Mouse (Mus musculus): ENCODE measurements around the gene Klre1. TPM values are rescaled to one million over a fixed set of nuclear protein-coding genes. Genes with fewer than 3 reads are reported as not detected.
"Not testable (repeated sequence)": the region's sequence is repeated elsewhere in the genome, so short reads cannot be mapped to it uniquely, and the experiment has no call there.

Klre1 gene
- polyA plus RNA-seq, 1 experiment from 2014 or later: not detected

DNA sequence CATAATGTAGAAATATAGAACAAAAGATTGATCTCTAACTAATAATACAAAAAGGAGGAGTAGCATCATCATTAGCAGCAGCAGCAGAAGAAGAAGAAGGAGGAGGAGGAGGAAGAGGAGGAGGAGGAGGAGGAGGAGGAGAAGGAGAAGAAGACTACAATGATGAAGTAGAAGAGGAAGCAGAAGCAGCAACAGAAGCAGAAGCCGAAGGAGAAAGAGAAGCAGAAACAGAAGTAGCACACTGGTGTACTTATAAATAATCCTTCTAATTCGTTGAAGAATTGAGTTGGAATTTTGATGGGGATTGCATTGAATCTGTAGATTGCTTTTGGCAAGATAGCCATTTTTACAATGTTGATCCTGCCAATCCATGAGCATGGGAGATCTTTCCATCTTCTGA, 53.3 kb downstream of the Klre1 start:
- H3K36me3 ChIP-seq (ENCODE audit: control insufficient read depth, insufficient read depth, low read length); ATAC-seq (ENCODE audit: low read depth); H3K27ac ChIP-seq (replicated peaks; ENCODE audit: low read depth, low read length); H3K9me3 ChIP-seq (ENCODE audit: control insufficient read depth, low read length); H3K9ac ChIP-seq (ENCODE audit: low read depth, low read length); H3K27me3 ChIP-seq (replicated peaks; ENCODE audit: control insufficient read depth, insufficient read depth, low read length); DNase-seq (ENCODE audit: low spot score); H3K4me2 ChIP-seq (ENCODE audit: low read depth, low read length); H3K4me3 ChIP-seq (ENCODE audit: low read depth, low read length); H3K4me1 ChIP-seq (ENCODE audit: control insufficient read depth, insufficient read depth, low read length): not testable (repeated sequence)
- WGBS: 77% methylated on average over 2 of the region's 2 CpGs

Other genes with a start within 250 kb of the Klre1 start
- gene 4922502D21Rik, start 246.1 kb upstream of the Klre1 start, polyA plus RNA-seq (2014; fragmentation: Nextera tagmentation; extraction: Ambion mirVana): 0.17 TPM in 1 of 2 replicates, not detected in the other
- 1.9 and 3.0 TPM in 2 replicates for gene Clec12a, start 235.2 kb upstream of the Klre1 start, polyA plus RNA-seq (2014; fragmentation: Nextera tagmentation; extraction: Ambion mirVana)
- 0.21 TPM in 1 of 2 replicates, not detected in the other for gene Clec12b, start 192.0 kb upstream of the Klre1 start, polyA plus RNA-seq (2014; fragmentation: Nextera tagmentation; extraction: Ambion mirVana)
- 1.6 and 2.2 TPM in 2 replicates for gene Clec1b, start 180.6 kb upstream of the Klre1 start, polyA plus RNA-seq (2014; fragmentation: Nextera tagmentation; extraction: Ambion mirVana)
- 0.17 and 0.24 TPM in 2 replicates for gene Clec9a, start 169.0 kb upstream of the Klre1 start, polyA plus RNA-seq (2014; fragmentation: Nextera tagmentation; extraction: Ambion mirVana)
- 2.7 and 4.3 TPM in 2 replicates for gene Clec1a, start 125.9 kb upstream of the Klre1 start, polyA plus RNA-seq (2014; fragmentation: Nextera tagmentation; extraction: Ambion mirVana)
- gene Olr1, start 70.7 kb upstream of the Klre1 start, polyA plus RNA-seq (2014; fragmentation: Nextera tagmentation; extraction: Ambion mirVana): 0.06 TPM in 1 of 2 replicates, not detected in the other
- gene Tmem52b, start 65.3 kb upstream of the Klre1 start, polyA plus RNA-seq (2014; fragmentation: Nextera tagmentation; extraction: Ambion mirVana): not detected in 2 replicates
- 19.8 and 21.4 TPM in 2 replicates for gene Gabarapl1, start 44.7 kb upstream of the Klre1 start, polyA plus RNA-seq (2014; fragmentation: Nextera tagmentation; extraction: Ambion mirVana)
- 0.26 and 2.4 TPM in 2 replicates for gene Klrd1, start 13.9 kb downstream of the Klre1 start, polyA plus RNA-seq (2014; fragmentation: Nextera tagmentation; extraction: Ambion mirVana)
- 0.06 TPM in 1 of 2 replicates, not detected in the other for gene Klrk1, start 46.0 kb downstream of the Klre1 start, polyA plus RNA-seq (2014; fragmentation: Nextera tagmentation; extraction: Ambion mirVana)
- not detected in 2 replicates for gene Klrc3, start 65.4 kb downstream of the Klre1 start, polyA plus RNA-seq (2014; fragmentation: Nextera tagmentation; extraction: Ambion mirVana)
- gene Klrc2, start 82.8 kb downstream of the Klre1 start, polyA plus RNA-seq (2014; fragmentation: Nextera tagmentation; extraction: Ambion mirVana): not detected in 2 replicates
- gene Klrc1, start 101.1 kb downstream of the Klre1 start, polyA plus RNA-seq (2014; fragmentation: Nextera tagmentation; extraction: Ambion mirVana): not detected in 2 replicates
- not detected in 2 replicates for gene Klri1, start 139.2 kb downstream of the Klre1 start, polyA plus RNA-seq (2014; fragmentation: Nextera tagmentation; extraction: Ambion mirVana)
- not detected in 2 replicates for gene Klri2, start 162.6 kb downstream of the Klre1 start, polyA plus RNA-seq (2014; fragmentation: Nextera tagmentation; extraction: Ambion mirVana)
- not detected in 2 replicates for gene Gm156, start 206.4 kb downstream of the Klre1 start, polyA plus RNA-seq (2014; fragmentation: Nextera tagmentation; extraction: Ambion mirVana)